Mouse (Mus musculus) frontal cortex, adult (tissue): ENCODE data around the gene Odf4.

Experiments
- ATAC-seq: cut with Nextera tagmentation; 2 replicates; pipeline ENCODE4 v1.9.2; 2017; ENCODE audit warnings: mild to moderate bottlenecking, moderate library complexity, mixed read lengths; ENCODE audit not compliant: low TSS enrichment

Odf4 gene

DNA sequence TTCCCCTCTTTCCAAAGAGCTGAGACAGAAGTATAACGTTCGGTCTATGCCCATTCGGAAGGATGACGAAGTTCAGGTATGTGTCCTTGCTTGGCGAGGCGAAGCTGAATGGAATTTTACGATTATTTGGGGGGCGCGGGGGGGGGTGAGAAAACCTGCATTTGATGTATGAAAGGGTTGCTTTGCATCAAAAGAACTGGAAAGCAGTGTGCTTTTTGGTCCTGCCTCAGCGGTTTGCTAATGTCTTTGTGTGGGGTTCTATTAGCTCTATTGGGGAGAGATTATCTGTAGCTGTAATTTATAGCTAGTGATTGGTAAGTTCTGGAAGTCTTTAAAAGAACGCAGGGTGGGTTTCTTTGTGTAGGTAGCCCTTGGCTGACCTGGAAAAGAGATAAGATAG is 24.5 kb downstream of the Odf4 start:
- ATAC-seq, result no peak

DNA sequence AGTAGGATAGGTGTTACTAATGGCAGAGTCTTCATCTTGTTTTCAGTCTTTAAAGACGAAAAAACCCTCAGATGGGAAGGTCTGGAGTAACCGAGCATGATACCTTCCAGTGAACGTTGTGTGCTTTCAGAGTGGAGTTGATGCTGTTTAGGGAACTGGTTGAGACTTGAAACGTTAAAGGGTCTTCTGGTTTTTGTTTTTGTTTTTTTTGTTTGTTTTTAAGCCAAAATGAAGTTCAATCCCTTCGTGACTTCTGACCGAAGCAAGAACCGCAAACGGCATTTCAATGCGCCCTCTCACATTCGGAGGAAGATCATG is 24.9 kb downstream of the Odf4 start:
- no peak for ATAC-seq

DNA sequence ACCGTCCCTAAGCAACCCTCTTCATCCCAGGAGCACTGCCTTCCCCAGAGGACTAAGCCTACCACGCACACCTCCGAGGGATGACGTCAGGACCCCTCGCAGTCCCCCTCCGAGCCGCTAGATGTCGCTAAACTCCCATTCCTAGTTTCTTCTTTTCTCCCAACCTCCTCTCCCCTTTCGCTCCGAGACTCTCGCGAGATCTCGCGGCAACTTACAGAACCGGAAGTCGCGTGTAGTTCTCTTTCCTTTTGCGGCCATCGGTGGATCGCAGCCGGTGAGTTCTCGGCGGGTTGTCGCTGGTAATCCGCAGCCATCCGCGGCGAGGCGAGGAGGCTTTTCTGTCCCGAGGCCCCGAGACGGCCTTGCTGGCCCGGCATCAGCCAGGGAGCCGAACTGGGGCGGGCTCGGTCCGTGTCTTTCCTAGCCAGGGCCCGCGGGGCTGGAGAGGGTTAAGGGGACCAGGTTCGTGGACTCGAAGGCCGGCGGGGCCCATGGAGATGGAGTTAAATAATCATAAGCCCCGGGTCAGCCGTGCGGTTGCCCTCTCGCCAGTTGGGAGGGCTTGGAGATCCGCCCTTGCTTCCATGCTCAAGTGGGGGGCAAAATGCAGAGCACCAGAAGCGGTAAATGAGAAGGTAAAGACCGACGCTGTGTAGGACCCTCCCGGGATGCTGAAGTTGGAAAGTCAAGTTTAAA is 25.4 kb downstream of the Odf4 start, which contains the start of gene Rpl26:
Rpl26 (plus strand) TSS at position 233 of the 696 bp plus-strand sequence.
- ATAC-seq, result peak; percentile 93

DNA sequence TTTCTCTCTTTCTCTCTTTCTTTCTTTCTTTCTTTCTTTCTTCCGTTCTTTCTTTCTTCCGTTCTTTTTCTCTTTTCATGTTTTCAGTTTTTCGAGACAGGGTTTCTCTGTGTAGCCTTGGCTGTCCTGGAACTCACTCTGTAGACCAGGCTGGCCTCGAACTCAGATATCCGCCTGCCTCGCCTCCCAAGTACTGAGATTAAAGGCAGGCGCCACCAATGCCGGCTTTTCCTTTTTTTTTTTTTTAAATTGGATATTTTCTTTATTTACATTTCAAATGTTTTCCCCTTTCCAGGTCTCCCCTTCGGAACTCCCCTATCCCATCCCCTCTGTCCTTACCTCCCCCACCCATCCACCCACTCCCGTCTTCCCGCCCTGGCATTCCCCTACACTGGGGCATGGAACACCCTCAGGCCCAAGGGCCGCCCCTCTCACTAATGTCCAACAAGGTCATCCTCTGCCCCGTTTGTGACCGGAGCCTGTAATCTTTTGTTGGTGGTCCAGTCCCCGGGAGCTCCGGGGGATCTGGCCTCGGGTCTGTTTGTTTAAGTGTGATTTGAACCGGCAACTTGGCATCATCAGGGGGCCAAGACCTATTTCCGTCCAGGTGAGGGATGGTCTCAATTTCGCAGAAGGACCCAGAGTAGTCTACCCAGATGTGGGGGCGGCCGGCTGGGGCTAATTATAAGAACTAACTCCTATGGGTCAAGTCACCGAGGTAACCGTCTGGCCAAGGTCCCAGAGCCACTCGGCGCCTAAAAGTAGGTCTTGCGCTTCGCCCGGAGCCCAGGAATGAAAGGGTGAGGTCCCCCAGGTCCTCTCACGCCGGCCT is 26.1 kb downstream of the Odf4 start:
- ATAC-seq, result no peak

DNA sequence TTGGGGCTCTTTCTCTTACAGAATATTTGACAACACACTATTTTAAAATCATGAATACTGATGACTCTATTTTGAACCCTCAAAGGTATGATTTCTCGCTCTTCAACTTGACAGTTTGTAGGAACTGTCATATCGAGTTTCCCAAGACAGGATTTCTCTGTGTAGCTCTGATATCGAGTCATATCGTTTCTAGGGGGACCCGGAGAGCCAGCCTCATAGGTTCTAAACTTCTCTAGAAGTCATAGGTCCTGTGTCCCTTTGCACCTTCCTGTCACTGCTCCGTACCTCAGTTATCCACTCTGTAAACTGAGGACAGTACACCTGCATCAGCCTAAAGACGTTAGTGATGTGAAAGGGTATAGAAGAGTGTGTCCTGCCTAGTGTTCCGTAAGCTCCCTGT is 27.1 kb downstream of the Odf4 start:
- no peak for ATAC-seq

DNA sequence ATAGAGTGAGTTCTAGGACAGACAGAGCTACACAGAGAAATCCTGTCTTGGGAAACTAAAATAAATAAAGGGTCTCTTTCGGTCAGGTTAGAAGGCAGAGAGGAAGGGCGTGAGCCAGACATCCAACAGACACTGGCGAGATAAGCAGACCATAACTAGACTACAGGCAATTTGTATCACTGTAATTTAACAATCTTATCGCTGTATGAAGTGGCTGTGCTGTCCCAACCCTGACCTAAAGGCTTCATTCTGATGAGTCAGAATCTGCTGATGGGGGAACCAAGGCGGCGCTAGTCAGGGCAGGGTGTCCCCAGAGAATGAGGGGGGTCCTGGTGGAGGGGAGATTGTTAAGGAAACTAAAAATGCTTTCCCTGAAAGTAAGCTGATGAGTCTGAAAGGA is 28.1 kb downstream of the Odf4 start:
- ATAC-seq, result no peak

DNA sequence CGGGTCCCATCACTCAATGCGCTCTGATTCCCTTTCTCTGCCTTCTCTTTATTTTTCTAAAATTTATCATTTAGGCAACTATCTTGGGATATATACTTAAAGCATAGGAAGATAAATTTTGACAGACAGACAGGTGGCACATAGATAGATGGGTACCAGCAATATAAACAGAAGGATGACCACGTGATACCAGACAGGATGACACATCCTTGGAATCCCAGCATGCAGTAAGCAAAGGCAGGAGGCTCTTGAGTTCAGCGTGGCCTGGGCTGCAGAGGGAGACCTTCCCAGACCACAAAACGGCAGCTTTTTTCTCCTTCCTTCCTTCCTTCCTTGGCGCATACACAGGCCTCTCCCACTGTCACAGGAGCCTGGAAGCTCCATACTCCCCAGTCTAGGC is 29.0 kb downstream of the Odf4 start:
- no peak for ATAC-seq

DNA sequence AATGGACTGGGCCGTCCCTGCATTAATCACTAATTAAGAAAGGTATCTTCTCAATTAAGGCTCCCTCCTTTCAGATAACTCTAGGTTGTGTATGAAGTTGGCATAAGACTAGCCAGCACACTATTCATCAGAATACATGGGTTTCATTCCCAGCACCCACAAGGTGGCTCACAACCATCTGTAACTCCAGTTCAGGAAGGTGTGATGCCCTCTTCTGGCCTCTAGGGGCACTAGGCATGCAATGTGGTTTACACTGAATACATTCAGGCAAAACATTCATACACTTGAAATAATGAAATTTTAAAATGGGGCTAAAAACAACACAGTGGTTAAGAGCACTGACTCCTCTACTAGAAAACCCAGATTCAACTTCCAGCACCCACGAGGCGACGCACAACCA is 29.8 kb downstream of the Odf4 start:
- ATAC-seq, result no peak

DNA sequence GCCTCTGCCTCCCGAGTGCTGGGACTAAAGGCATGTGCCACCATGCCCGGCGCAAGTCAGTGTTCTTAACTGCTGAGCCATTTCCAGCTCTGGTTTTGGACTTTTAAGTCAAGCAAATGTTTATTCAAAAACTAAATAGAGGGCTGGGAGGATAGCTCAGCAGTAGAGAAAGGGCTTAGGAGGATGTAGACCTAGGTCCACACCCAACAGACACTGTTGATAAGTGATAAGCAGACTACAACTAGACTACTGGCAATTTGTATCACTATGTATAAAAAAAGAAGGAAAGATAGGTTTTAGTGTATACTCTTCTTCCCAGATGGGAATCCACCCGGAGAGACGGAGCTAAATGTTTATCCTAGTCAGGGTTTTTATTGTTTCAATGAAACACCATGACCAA is 30.6 kb downstream of the Odf4 start:
- ATAC-seq, result no peak

DNA sequence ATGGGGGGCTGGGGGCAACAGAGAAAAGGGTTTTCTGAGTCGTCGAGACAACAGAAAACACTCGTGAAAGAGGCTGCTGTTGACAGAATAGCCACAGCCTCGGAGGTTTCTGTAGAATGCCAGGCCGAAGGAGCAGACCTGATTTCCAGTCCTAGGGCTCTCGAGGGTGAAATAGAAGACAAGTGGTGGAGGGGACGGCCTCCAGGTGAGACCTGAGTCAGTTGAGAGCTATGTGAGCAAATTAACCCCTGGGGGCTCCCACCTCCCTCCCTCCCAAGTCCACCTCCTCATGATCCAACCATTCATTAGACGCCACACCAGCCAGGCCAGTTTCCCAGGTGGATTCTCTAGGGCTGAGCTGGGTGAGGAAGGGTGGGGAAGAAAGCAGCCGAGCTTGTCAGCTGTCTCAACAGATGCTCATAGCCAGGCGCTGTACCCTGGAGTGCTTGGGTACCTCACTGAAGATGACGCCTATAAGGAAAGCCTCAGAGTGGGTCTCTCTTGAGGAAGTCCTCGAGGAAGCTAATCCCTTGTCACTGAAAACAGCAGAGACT is 32.9 kb downstream of the Odf4 start:
- ATAC-seq, result no peak

DNA sequence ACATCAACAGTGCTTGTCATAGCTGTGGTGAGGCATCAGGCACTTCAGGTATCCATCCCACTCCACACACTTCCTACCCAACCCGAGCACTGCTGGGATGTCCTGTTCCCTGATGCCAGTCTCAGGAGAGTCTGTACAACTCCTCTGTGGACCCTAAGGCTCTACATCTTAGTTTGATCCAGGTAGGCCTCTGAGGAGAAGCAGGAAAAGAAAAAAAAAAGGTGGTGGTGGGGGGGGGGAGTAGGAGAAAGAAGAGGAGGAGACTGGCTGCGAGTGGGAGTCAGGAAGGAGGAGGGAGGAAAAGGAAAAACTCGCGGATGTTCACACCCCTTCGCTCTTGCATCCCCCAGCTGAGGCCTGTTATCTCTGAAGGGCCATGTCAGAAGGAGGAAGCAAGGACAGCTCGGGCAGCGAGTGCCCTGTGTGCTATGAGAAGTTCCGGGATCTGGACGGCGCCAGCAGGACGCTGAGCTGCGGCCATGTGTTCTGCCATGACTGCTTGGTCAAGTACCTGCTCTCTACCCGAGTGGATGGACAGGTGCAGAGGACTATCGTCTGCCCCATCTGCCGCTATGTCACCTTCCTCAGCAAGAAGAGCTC is 34.5 kb downstream of the Odf4 start:
- no peak for ATAC-seq

DNA sequence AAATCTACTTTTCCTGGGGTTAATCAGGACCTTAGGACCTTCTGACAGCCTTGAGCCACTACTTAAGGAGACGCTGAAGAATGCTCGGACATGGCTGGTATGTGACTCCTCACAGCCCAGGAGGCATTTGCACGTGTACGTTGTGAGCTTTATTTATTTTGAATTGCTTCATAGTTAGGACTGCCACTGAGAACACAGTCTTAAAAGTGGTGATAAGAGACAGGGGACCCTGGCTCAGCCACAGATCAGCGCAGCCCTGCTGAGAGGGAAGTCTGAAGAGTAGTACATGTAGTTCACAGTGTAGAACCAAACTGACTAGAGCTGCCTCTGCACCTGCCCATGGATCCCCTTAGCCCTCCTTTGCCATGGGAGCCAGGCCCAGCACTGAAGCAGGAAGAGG is 35.1 kb downstream of the Odf4 start:
- no peak for ATAC-seq

DNA sequence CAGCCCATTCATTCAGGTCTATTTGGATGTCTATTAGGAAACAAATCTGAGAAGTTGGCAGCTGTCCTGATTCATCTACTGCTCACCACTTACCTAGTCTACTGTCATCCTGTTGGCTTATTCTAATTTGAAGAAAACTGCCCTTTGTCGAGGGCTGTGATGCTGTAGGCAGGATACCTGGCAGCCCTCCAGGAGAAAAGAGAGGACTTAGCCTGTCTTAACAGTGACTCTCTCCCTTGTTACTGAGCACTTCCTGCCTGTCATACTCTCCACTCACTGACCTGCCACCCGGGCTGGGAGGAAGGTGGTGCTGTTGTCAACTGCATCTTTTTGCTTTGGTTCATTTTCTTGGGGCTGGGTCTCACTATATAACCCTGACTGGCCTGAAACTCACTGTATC is 36.3 kb downstream of the Odf4 start:
- no peak for ATAC-seq

DNA sequence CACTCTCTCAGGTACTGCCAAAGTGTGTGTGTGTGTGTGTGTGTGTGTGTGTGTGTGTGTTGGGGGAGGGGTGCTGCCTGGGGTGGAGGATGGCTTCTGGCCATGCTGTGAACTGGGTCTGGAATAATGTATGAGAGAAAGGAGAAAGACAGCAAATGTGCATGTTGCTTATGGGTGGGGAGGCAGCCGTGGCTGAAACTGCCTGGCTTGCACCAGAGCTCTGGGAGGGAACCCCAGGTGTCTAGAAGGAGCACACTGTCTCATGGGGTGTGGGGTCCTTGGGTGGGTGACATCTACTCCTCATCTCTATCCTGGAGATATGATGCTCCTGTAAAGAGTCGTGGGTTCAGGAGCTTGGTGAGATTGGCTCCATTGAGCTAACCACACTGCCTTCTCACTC is 38.2 kb downstream of the Odf4 start:
- ATAC-seq, result no peak

DNA sequence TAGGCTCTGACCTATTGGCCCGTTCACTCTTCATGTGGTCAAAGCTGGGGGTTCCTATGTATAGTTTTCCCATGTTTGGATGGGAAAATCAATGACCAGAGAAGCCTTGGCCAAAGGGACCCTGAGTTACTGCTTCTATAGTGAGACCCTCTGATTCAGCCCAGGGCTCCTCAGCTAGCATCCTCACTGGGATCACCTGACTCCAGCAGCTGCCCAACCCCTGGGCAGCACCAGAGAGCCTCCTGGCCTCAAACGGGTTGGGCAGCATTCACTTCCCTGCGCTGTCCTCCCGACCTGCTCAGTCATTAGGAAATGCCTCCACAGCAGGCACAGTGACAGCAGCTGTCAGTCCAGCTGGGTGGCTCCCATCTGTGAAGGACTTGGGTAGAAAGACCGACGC is 38.6 kb downstream of the Odf4 start, which contains the start of gene Rnf222:
Rnf222 (plus strand) TSS at position 301 of the 400 bp plus-strand sequence.
- no peak for ATAC-seq

DNA sequence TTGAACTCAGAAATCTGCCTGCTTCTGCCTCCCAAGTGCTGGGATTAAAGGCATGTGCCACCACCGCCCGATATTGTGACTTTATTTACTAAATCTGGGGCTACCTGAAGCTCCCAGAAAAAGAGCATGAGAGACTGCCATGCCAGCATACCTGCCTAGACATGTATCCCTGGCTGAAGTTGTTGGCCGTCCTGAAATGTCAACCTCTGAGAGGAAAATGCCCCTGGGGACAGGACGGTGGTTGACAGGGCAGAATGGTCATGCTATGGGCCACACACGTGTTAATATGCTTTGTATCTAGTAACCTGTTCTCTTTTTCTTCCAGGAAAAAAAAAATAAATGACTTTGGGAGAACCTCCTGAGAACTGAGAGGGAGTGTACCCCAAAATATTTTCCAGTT is 40.8 kb downstream of the Odf4 start:
- no peak for ATAC-seq

DNA sequence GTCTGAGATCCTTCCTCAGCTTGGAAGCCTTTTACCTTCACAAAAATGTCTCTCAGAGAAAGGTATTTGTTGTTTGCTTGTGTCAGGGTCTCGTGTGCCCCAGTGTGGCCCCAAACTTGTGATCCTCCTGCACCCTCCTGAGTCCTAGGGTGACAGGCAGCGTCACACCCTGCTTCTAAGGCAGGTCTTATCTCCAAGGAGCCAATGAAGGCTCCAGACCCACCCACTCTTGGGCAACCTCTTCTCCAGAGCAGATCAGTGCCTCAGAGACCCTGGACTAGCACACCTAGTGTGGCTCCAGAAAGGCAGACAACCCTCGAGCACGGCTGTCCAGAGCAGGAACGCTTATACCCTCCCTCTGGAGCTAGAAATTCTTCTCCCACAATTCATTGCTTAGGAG is 42.5 kb downstream of the Odf4 start:
- no peak for ATAC-seq

DNA sequence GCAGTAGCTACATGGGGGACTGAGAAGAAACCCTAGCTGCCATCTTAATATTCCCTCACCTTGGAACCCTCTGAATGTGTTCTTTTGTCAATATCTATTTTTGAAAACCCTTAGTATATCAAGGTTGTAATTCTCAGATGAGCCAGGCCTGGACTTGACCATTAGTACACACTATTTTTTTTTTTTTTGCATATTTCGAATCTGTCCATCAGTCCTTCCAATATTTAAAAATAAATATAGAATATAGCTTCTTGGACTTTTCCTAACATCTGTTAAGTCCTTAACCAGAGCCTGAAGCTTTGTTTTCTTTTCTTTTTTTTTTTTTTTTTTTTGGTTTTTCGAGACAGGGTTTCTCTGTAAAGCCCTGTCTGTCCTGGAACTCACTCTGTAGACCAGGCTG is 43.0 kb downstream of the Odf4 start:
- no peak for ATAC-seq

DNA sequence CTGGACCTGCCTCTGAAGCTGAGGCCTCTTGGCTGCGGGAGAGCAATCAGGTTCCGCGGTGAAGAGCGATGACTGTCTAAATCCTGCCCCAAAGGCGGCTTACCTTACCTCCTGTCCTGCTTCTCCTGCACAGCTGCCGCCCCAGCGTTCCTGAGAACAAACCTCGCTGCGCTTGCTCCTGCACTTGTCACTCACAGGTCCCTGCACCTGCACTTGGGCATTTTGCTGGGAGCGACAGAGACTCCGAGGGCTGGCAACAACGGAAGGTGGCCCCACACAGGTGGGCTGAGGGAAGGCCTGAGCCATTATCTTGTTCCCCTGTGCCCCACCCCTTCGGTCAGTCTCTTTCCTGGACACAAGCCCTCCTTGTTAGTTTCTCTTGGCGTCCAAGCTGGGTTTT is 44.8 kb downstream of the Odf4 start:
- ATAC-seq, result no peak

DNA sequence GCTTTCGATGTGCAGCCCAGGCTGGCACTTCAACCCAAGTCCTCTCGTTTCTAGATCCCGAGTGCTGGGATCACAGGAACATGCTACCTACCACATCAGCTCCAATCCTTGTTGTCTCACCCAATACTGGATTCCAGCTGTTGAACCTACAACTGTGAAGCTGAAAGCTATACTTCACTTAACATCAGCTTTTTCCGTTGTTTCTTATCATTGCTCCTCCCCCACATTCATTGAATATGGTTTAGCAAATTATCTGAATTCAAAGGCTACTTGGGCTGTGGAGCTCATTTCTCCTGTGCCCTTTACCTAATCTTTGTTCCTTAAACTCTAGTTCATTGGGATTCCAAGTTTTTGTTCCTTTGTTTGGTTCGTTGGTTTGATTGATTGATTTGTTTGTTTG is 48.1 kb downstream of the Odf4 start:
- no peak for ATAC-seq

DNA sequence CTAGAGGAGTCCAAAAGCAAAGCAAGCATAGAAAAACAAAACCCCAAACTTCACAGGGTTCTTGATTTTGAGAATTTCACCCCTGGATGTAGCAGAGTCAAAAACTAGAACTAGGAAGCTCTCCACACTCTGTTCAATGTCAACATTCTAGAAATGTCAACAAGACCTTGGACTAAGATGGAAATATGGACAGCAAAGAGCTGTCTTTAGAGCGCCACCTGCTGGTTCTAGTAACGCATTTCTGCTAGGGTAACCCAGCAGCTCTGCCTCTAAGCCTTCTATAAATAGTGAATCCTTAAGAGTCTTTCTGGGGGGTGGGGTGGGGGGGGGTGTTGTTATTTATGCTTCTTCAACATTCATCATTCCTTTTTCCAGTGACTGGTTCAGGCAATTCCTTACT is 52.0 kb downstream of the Odf4 start:
- ATAC-seq, result no peak
